Mouse (Mus musculus): ENCODE results near the gene Zmiz2.

GRCm38 (mm10) chr11:6445441-6445840 is 56.6 kb downstream of the Zmiz2 start:
- TF ChIP-seq CTCF (conservative IDR thresholded peaks at IDR 0.05; ENCODE audit: low read length) (no peak; the same call in 1 of the 2 replicates), POU5F1 (IDR thresholded peaks at IDR 0.05; ENCODE audit: borderline replicate concordance, low read length) (no peak)

Measured in E14TG2a.4 (cell line).